Mouse (Mus musculus) monocyte, adult 5-6 weeks (primary cell): Measurements from ENCODE around the gene Pianp. TPM values are rescaled to one million over a fixed set of nuclear protein-coding genes. Genes with fewer than 3 reads are reported as not detected.
A peak's percentile ranks its signal among the peaks of the same experiment; 100 is the strongest.

Experiments
- ATAC-seq: fragments of 153-309, 156-312 bp; replicated peaks from 2 replicates; pipeline ENCODE4 v1.8.0; 2017; ENCODE audit warnings: mild to moderate bottlenecking; ENCODE audit not compliant: low TSS enrichment, insufficient number of reproducible peaks, severe bottlenecking, poor library complexity, low FRiP score
- total RNA-seq: library from RNA; stranded (forward); fragments of 200-1000, 200-491, 200-594 nt; gene quantifications from 3 replicates; pipeline ENCODE4 v1.2.3, GENCODE M21; 2017

Pianp gene
- total RNA-seq = not detected in 3 replicates

- ATAC-seq = peak; percentile 48; the same call in 1 of the 2 replicates
Measured at GRCm38 (mm10) chr6:124996551-124997501, at the start of gene Pianp. Gene Pianp (plus strand): TSS chr6:124996694.

GRCm38 (mm10) chr6:124953991-124954715, 42.3 kb upstream of the Pianp start:
- no peak for ATAC-seq

- ATAC-seq = no peak
Measured at GRCm38 (mm10) chr6:124955212-124955611, 41.3 kb upstream of the Pianp start.

- no peak for ATAC-seq
Measured at GRCm38 (mm10) chr6:124958127-124958526, 38.4 kb upstream of the Pianp start.

- no peak for ATAC-seq
Measured at GRCm38 (mm10) chr6:124959960-124960359, 36.5 kb upstream of the Pianp start.

GRCm38 (mm10) chr6:124961021-124961420, 35.5 kb upstream of the Pianp start:
- no peak for ATAC-seq

GRCm38 (mm10) chr6:124964638-124965037, 31.9 kb upstream of the Pianp start:
- ATAC-seq = peak; percentile 10; the same call in 1 of the 2 replicates

- peak; percentile 87 for ATAC-seq
Measured at GRCm38 (mm10) chr6:124965088-124965719, 31.3 kb upstream of the Pianp start, which contains the start of gene Cops7a. Gene Cops7a (minus strand): TSS chr6:124965538.

- no peak for ATAC-seq
Measured at GRCm38 (mm10) chr6:124965747-124966146, 30.7 kb upstream of the Pianp start.

- ATAC-seq = no peak
Measured at GRCm38 (mm10) chr6:124966466-124967118, 29.9 kb upstream of the Pianp start.

- no peak for ATAC-seq
Measured at GRCm38 (mm10) chr6:124967766-124968165, 28.7 kb upstream of the Pianp start.

- ATAC-seq = no peak
Measured at GRCm38 (mm10) chr6:124992241-124992640, 4.3 kb upstream of the Pianp start.

GRCm38 (mm10) chr6:124993365-124993764, 3.1 kb upstream of the Pianp start:
- no peak for ATAC-seq

GRCm38 (mm10) chr6:124993876-124994275, 2.6 kb upstream of the Pianp start:
- no peak for ATAC-seq

- ATAC-seq = no peak
Measured at GRCm38 (mm10) chr6:124995246-124995645, 1.2 kb upstream of the Pianp start.

- no peak for ATAC-seq
Measured at GRCm38 (mm10) chr6:124995831-124996403, 577 bp upstream of the Pianp start.

GRCm38 (mm10) chr6:124998066-124998465, 1.6 kb downstream of the Pianp start:
- ATAC-seq = no peak

- no peak for ATAC-seq
Measured at GRCm38 (mm10) chr6:124999091-124999490, 2.6 kb downstream of the Pianp start.
